Mouse (Mus musculus) layer of hippocampus, postnatal 14 days (tissue): ENCODE results near the gene Impdh1. TPM values are rescaled to one million over a fixed set of nuclear protein-coding genes. Genes with fewer than 3 reads are reported as not detected.
"Not testable (repeated sequence)": the region's sequence is repeated elsewhere in the genome, so short reads cannot be mapped to it uniquely, and the experiment has no call there.

Experiments used
- DNase-seq, 2 experiments: peaks; one replicate each; pipeline ENCODE4 v3.0.0; 2021 to 2022; ENCODE audit warnings: low spot score in 2 of 2, mixed read lengths in 1 of 2
- total RNA-seq, 2 experiments: library from RNA; stranded (reverse); gene quantifications; 2 replicates each; pipeline ENCODE4 v1.2.3; 2021

The Impdh1 gene
- total RNA-seq, 2 experiments from 2014 or later, result 59.5 to 62.0 TPM

DNA sequence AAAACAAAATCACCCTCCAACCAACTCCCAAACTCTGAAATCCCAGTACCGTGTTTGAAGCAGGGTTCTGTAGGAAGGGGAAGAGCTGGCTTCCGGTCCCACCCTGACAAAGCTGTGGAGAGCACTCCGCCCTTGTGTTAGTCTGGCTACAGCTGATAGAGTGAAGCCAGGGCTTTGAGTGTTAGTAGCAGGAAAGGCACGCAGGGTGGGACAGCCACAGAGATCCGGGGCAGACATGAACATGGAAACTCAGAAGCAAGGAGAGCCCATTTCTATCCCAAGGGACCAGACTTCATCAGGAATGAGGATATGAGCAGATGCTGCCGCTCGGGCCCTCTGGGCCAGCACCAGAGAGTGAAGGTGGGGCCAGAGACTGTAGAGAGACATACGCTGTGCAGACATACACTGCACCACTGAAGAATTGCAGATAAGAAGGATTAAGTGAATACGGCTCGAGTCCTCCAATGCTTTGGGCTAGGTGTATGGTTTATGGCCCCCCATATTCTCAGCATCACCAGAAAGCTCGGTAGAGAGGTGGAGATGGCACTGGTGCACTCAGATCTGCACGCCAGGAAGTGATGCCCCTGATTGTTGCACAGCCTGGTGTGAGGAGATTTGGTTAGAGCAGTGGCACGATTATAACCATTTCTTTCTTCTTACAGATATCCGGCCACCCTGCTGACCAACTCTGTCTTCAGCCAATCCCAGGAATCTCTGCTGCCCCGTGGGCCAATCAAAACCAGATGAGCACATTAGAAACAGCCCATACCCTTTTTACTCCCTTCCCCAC lies 22.0 kb downstream of the Impdh1 start:
- no peak for DNase-seq

- no peak for DNase-seq
These were observed 28.2 kb downstream of the Impdh1 start for GRCm38 (mm10) chr6:29187936-29188335.

DNA sequence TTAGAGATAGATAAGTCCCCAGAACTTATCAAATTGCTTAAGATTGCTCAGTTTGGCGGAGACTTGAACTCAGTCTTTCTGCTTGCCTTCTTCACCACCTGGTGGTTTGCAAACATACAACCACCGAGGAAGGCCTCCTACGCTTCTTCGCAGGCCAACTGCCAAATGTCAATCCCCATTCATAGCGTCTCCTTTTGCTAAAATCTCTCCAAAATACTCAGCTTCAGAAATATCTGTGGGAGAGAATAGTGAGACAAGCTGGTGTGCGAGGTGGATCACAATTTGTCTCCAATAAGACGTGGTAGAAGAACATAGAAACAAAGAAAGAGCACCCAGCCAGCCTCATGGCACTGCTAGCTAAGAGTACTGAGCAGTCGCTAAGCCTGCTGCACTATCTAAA lies 36.3 kb downstream of the Impdh1 start:
- DNase-seq, result peak in 1 of 2 experiments; percentile 76

DNA sequence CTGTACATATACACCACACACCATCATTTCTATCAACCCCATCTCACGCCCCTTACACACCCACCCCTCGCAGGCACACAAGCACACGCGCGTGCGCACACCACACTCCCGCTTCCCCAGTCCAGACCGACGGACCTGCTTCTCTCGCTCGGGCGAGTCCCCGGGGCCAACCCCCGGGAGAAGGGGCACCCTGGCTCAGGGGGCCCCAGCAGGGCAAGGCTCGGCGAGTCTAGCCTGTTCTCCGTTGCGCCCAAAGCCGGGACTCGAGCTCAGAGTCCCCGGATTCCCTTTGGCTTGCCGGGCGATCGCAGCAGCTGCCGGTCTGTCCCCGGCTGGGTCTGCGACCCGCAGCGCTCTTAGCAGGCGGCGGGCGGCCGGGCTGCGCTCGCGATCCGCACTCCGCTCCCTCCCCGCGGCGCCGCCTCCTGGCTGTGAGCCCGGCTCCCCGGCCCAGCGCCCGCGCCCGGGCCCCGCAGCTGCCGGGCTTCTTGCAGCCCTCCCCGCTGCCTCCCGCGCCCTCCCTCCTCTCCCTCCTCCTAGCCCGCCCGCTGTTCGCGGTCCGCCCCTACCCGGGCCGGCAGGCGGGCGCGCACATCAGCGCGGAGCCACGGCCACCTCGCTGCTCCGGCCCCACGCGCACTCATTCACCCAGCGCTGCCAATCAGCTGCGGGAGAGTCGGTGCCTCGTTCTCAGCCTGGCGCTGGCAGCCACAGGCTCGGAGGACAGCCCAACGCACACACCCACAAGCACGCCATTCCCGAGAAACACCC lies 37.1 kb downstream of the Impdh1 start, which contains the start of gene Prrt4:
Prrt4 (minus strand) TSS at position 697 of the 771 bp plus-strand sequence.
- peak; percentile 73 for DNase-seq

DNA sequence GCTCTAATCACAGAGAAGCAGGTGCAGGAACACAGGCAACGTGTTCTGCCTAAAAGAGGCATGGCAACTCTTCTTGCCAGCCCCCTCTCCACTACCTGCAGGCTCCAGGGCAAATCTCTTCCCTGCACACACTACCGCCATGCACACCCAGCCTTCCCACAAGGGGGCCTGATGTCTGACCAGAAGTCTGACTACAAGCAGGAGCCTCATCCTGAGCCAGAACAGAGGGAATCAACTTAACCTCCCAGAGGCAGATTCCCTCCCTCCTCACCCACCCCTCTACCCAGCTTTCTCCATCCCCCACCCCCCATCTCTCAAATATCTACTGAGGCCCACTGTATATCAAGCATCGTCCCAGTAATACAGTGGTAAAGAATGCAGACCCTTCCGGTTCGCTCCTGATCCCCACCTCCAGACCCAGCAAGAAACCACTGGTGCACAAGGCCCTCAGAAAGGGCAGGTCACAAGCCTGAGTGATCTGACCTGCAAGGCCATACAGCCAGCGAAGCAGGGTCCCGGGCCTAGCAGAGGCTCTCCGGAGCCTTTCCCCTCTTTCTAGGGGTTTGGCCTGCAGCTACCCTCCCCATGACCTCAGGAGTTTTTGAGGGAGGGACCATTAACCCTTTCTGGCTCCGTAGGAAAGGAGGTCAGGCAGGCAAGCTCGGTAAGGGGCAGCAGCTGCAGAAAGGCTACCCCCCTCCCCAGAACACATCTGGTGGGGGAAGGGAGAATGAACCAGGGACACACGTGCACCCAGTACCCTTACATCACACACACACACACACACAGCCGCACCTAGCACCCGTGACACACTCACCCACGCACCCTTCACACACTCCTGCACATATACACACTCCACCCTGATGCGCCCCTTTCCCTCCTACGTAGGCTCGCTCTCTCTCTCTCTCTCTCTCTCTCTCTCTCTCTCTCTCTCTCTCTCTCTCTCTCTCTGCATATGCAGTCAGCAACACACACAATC lies 38.0 kb downstream of the Impdh1 start:
- DNase-seq, result no peak

- DNase-seq, result no peak
These were observed 41.1 kb downstream of the Impdh1 start for GRCm38 (mm10) chr6:29175113-29175512.

DNA sequence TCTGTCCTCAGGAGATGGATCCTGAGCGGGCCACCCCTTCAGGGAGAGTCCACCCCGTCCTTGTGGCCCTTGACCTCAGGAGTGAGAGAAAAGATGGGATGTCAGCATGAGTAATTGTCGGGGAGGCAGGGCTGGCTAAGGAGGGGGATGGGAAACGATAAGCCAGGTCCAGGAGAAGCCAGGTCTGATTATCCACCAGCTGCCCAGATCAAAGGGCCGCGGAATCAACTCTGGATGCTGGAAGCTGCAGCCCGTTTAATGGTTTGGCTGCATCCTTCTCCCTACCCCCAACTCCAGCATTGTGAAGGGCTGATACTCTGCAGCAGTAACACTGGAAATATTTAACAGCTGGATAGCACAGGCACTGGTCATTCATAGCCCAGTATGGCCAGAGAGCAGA lies 41.8 kb downstream of the Impdh1 start:
- no peak for DNase-seq

- DNase-seq, result peak; percentile 70 to 81
These were observed 45.2 kb downstream of the Impdh1 start for GRCm38 (mm10) chr6:29170952-29171388.

GRCm38 (mm10) chr6:29170063-29170921 lies 45.9 kb downstream of the Impdh1 start:
- DNase-seq, result no peak

GRCm38 (mm10) chr6:29169675-29170062 lies 46.5 kb downstream of the Impdh1 start:
- no peak for DNase-seq

- DNase-seq, result no peak
These were observed 47.3 kb downstream of the Impdh1 start for GRCm38 (mm10) chr6:29168871-29169270.

DNA sequence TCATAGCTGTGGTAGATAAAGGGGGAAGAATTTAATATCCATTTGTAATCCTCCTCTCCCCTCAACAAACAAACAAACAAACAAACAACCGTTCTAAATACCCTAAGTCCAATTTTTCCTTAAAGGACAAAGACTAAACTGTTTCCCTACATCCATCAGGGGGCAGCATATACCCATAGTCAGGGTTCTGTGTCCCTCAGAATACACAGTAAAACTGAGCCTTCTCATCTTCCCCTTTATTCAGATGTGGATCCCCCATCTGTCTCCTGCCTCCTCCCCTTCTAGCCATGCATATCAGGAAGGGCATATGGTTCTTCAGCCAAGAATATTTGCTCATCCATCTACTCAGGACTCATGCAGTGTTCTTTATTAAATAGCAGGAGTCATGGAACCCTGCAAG lies 50.0 kb downstream of the Impdh1 start:
- DNase-seq, result peak in 1 of 2 experiments; percentile 80

DNA sequence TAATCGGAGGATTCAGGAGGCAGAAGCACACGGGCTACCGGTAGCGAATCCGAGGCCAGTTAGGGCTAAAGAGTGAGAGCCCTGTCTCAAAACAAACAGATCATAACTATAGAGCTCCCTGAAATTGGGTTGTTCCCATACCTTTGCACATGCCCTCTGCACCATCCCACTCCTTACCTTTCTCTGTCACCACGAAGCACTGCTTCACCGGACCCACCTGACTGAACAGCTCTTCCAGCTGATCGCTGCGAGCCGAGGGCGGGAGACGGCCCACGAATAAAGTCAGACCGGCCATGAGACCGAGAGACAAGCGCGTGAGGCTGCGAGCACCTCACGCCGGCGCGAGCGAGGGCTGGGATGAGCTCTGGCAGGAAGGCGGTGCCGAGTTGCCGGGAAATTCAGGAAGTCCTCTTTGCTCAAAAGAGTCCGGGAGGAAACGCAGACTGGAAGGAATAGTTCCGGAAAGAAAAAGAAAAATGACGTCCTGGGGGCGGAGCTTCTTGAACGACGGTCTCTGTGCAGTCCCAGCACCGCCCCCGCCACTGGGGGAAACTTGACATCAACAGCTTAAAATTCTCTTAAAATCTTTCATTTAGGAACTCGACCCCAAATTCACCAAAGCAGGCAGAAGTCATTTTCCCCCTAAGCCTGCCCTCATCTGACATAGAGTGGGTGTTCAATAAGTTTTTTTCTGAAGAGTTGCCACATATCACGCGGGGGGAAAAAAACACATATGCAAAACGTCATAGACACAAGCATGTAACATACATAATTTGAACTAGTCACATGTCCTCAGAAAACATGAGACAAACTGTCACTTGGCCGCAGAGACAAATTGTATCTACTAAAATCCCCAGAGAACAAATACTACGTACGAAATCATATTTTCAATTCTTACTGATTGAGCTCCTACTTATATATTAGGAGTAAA lies 51.6 kb downstream of the Impdh1 start, which contains the start of gene Rbm28:
Rbm28 (minus strand) TSS at position 693 of the 931 bp plus-strand sequence.
- peak; percentile 86 to 95 for DNase-seq

DNA sequence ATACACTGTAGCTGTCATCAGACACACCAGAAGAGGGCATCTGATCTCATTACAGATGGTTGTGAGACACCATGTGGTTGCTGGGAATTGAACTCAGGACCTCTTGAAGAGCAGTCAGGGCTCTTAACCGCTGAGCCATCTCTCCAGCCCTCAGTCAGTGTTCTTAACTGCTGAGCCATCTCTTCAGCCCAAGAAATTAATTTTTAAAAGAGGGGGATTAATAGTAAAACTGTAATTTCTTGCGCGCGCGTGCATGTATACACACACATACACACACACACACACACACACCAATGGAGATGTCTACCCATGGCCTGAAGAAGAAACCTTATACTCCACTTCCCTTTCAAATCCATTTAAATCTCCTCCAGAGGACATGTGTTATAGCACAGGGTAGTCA lies 54.9 kb downstream of the Impdh1 start:
- DNase-seq, result not testable (repeated sequence)

DNA sequence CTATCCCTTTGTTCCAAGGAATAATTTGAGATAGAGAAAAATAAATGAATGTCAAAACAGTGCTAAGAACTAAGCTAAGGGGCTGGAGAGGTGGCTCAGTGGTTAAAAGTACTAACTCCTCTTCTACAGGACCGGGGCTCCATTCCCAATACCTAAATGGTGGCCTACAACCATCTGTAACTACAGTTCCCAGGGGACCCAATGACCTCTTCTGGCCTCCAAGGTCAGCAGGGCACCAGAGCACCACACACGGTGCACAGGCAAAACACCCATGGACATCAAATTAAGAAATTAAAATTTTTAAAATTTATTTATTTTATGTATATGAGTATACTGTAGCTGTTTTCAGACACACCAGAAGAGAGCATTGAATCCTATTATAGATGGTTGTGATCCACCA lies 55.4 kb downstream of the Impdh1 start:
- DNase-seq, result no peak

DNA sequence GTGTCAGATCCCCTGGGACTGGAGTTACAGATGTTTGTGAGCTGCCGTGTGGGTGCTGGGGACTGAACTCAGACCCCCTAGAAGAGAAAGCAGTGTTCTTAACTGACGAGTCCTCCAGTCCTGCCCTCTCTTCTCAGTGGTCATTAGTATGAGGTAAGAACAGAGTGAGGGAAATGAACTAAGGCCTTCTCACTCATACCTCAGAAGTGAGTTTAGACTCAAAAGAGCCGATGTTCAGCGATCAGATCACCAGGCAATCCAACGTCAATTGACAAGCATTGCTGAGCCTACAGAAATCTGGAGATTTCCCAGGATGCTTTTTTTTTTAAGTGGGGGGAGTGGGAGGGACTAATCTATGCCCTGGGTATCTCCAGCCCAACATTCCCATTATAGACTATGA lies 59.8 kb downstream of the Impdh1 start:
- DNase-seq, result no peak
